Comparison of ENCODE assay signal across 11 mouse cellular contexts in genomic region chr13:94375526-94376390, GRCm38 (mm10). TPM values are rescaled to one million over a fixed set of nuclear protein-coding genes. Genes with fewer than 3 reads are reported as not detected.
A peak's percentile ranks its signal among the peaks of the same experiment; 100 is the strongest.
DNase-seq lines count a peak whose midpoint lies in the region; ATAC-seq lines count a peak whose summit lies in the region.
"Had no signal": no experiment of that assay in that cellular context is flagged by ENCODE, and none has a peak within 500 bp of the region (broad histone marks: within the 10 kb centered on the region; RNA-seq: fewer than 3 reads in every experiment).

No protein-coding gene starts in this region.

- H3K4me1 ChIP-seq in midbrain, embryonic 14.5 days (ENCODE audit: control insufficient read depth, insufficient read depth, low read length): no peaks in the 10 kb centered on the region
- H3K4me1 ChIP-seq in midbrain, embryonic 10.5 days: peaks cover 5% of the 10 kb centered on the region
- H3K4me1 ChIP-seq in forebrain, embryonic 14.5 days (ENCODE audit: control insufficient read depth, insufficient read depth, low read length): peaks cover 10% of the 10 kb centered on the region

- no peaks in the 10 kb centered on the region for H3K27me3 ChIP-seq in midbrain, embryonic 14.5 days (ENCODE audit: control insufficient read depth, insufficient read depth, low read length)
- H3K27me3 ChIP-seq in midbrain, embryonic 10.5 days (ENCODE audit: low read depth, poor library complexity, severe bottlenecking): no peaks in the 10 kb centered on the region
- H3K27me3 ChIP-seq in forebrain, embryonic 14.5 days (replicated peaks; ENCODE audit: control insufficient read depth, insufficient read depth, low read length): no peaks in the 10 kb centered on the region
- H3K27me3 ChIP-seq: embryonic facial prominence, embryonic 13.5 days had no signal

- DNase-seq in midbrain, embryonic 14.5 days: peak; percentile 46
- DNase-seq in midbrain, embryonic 10.5 days (ENCODE audit: low spot score): no peak
- DNase-seq in forebrain, embryonic 14.5 days (ENCODE audit: low spot score): peak; percentile 91
- peak; percentile 35 to 61 for DNase-seq in left cerebral cortex, adult 8-10 months (ENCODE audit: low spot score in 2 of 2)
- peak; percentile 82 for DNase-seq in right cerebral cortex, postnatal 4 days
- no peak for DNase-seq in spleen, adult 12 weeks (ENCODE audit: low spot score)
- DNase-seq in embryo, embryonic 9.5 days (ENCODE audit: extremely low spot score): no peak
- no peak for DNase-seq in lung, adult 18-20 months
- DNase-seq: kidney, adult 11 months had no signal

- H3K9me3 ChIP-seq in midbrain, embryonic 14.5 days (ENCODE audit: control insufficient read depth, low read length): no peaks in the 10 kb centered on the region
- H3K9me3 ChIP-seq in midbrain, embryonic 10.5 days (replicated peaks): no peaks in the 10 kb centered on the region
- H3K9me3 ChIP-seq in forebrain, embryonic 14.5 days (replicated peaks; ENCODE audit: control insufficient read depth, low read length): no peaks in the 10 kb centered on the region
- H3K9me3 ChIP-seq: embryonic facial prominence, embryonic 13.5 days had no signal

- no peaks in the 10 kb centered on the region for H3K36me3 ChIP-seq in midbrain, embryonic 14.5 days (ENCODE audit: control insufficient read depth, insufficient read depth, low read length)
- H3K36me3 ChIP-seq in midbrain, embryonic 10.5 days: 0 out of 2 replicates have a peak, but pooled peaks cover 8% of the 10 kb centered on the region
- H3K36me3 ChIP-seq in forebrain, embryonic 14.5 days (ENCODE audit: control insufficient read depth, insufficient read depth, low read length): no peaks in the 10 kb centered on the region

- no peak overlapping the region for H3K27ac ChIP-seq in midbrain, embryonic 14.5 days (replicated peaks; ENCODE audit: low read depth, low read length)
- H3K27ac ChIP-seq in midbrain, embryonic 10.5 days (replicated peaks): no peak overlapping the region
- H3K27ac ChIP-seq in forebrain, embryonic 14.5 days (ENCODE audit: low read depth, low read length): peak overlapping the region; percentile 76
- H3K27ac ChIP-seq: embryonic facial prominence, embryonic 13.5 days; liver, embryonic 14.5 days had no signal

- H3K9ac ChIP-seq in midbrain, embryonic 14.5 days (replicated peaks; ENCODE audit: low read length): no peak overlapping the region
- no peak overlapping the region for H3K9ac ChIP-seq in forebrain, embryonic 14.5 days (ENCODE audit: low read length)
- H3K9ac ChIP-seq: embryonic facial prominence, embryonic 13.5 days; liver, embryonic 14.5 days had no signal

- no peak overlapping the region for H3K4me3 ChIP-seq in midbrain, embryonic 14.5 days (replicated peaks; ENCODE audit: low read depth, low read length)
- H3K4me3 ChIP-seq in midbrain, embryonic 10.5 days: no peak overlapping the region
- H3K4me3 ChIP-seq in forebrain, embryonic 14.5 days (ENCODE audit: low read depth, low read length): no peak overlapping the region
- H3K4me3 ChIP-seq: embryonic facial prominence, embryonic 13.5 days had no signal

- peak; percentile 46 for ATAC-seq in midbrain, embryonic 14.5 days (ENCODE audit: low FRiP score, low TSS enrichment)
- peak; percentile 91 for ATAC-seq in forebrain, embryonic 14.5 days

- WGBS in midbrain, embryonic 14.5 days: 82% methylated on average over 7 of the region's 7 CpGs
- 94% methylated on average over 7 of the region's 7 CpGs for WGBS in midbrain, embryonic 10.5 days
- 44% methylated on average over 7 of the region's 7 CpGs for WGBS in forebrain, embryonic 14.5 days

- no peak overlapping the region for H3K4me2 ChIP-seq in midbrain, embryonic 14.5 days (ENCODE audit: low read length)
- 0 out of 2 replicates have a peak overlapping the region, but pooled peaks have one; percentile 2 for H3K4me2 ChIP-seq in forebrain, embryonic 14.5 days (ENCODE audit: low read length)
- H3K4me2 ChIP-seq: embryonic facial prominence, embryonic 13.5 days had no signal

RNA-seq across cellular contexts. Expression of gene Ap3b1, which starts 17.0 kb away (rescaled TPM):
- 19.6 and 28.4 TPM in 2 replicates for polyA plus RNA-seq in midbrain, embryonic 14.5 days (2014; fragmentation: Nextera tagmentation; extraction: Ambion mirVana)
- 35.6 and 37.5 TPM in 2 replicates for polyA plus RNA-seq in midbrain, embryonic 10.5 days (2016; fragmentation: Nextera tagmentation; extraction: Ambion mirVana)
- 24.2 and 30.4 TPM in 2 replicates for polyA plus RNA-seq in forebrain, embryonic 14.5 days (2014; fragmentation: Nextera tagmentation; extraction: Ambion mirVana)
- total RNA-seq in left cerebral cortex, adult 8-10 months (2022): 10 to 100 TPM; 45.2 to 49.9 (median 47.9) TPM

Comparison
In these comparisons a context has a peak if more than half of its experiments do, and no peak if none do; other contexts are left out.
1. DNase-seq: peak in midbrain, embryonic 14.5 days (single experiment), forebrain, embryonic 14.5 days (single experiment), left cerebral cortex, adult 8-10 months (2 of 2) and right cerebral cortex, postnatal 4 days (single experiment); none in midbrain, embryonic 10.5 days (single experiment), spleen, adult 12 weeks (single experiment), embryo, embryonic 9.5 days (single experiment) and lung, adult 18-20 months (0 of 2).